Mouse (Mus musculus) lung, postnatal 0 days (tissue): ENCODE data around the gene Supt20.
A peak's percentile ranks its signal among the peaks of the same experiment; 100 is the strongest.
"Not testable (repeated sequence)": the region's sequence is repeated elsewhere in the genome, so short reads cannot be mapped to it uniquely, and the experiment has no call there.

Source experiments
- CTCF ChIP-seq: IDR thresholded peaks from 2 replicates; pipeline ENCODE4 v1.5.1; 2016; ENCODE audit warnings: antibody characterized with exemption, mild to moderate bottlenecking
- EP300 ChIP-seq: IDR thresholded peaks from 2 replicates; pipeline ENCODE4 v1.6.1; 2016; ENCODE audit warnings: antibody characterized with exemption, mild to moderate bottlenecking, control low read depth

DNA sequence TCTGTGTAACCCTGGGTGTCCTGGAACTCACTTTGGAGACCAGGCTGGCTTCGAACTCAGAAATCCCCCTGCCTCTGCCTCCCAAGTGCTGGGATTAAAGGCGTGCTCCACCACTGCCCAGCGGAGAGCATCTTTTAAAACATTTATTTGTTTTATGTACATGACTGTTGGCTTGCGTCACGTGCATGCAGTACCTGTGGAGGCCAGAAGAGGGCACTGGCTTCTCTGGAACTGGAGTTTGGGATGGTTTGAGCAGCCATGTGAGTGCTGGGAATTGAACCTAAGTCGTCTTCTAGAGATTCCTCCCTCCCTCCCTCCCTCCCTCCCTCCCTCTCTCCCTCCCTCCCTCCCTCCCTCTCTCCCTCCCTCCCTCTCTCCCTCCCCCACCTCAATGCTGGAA, 72.9 kb downstream of the Supt20 start:
- TF ChIP-seq CTCF, result peak; percentile 51
- not testable (repeated sequence) for TF ChIP-seq EP300
